Mouse (Mus musculus): ENCODE measurements around the gene Gm10718.
"Not testable (repeated sequence)": the region's sequence is repeated elsewhere in the genome, so short reads cannot be mapped to it uniquely, and the experiment has no call there.

The Gm10718 gene

GRCm38 (mm10) chr9:3023312-3023984 lies at the start of gene Gm10718:
Gm10718 (plus strand) TSS chr9:3023547.
- DNase-seq (ENCODE audit: inconsistent age in 2 of 2, low spot score in 1 of 2): peak; percentile 33 to 88

- peak; percentile 11 to 80 for DNase-seq (ENCODE audit: inconsistent age in 2 of 2, low spot score in 1 of 2)
Measured at GRCm38 (mm10) chr9:3000445-3000972, 22.8 kb upstream of the Gm10718 start, which contains the start of gene Gm10722. Gm10722 (plus strand) TSS chr9:3000922.

- DNase-seq (ENCODE audit: inconsistent age in 2 of 2, low spot score in 1 of 2): peak; percentile 19 to 75
Measured at GRCm38 (mm10) chr9:3001006-3001405, 22.3 kb upstream of the Gm10718 start.

GRCm38 (mm10) chr9:3001948-3002659 lies 21.2 kb upstream of the Gm10718 start:
- DNase-seq (ENCODE audit: inconsistent age in 2 of 2, low spot score in 1 of 2): peak; percentile 93 to 100

- peak in 1 of 2 experiments; percentile 4 for DNase-seq (ENCODE audit: inconsistent age in 2 of 2, low spot score in 1 of 2)
Measured at GRCm38 (mm10) chr9:3002794-3003396, 20.5 kb upstream of the Gm10718 start, which contains the start of gene Gm11168. Gm11168 (plus strand) TSS chr9:3003346.

GRCm38 (mm10) chr9:3006179-3006578 lies 17.2 kb upstream of the Gm10718 start:
- not testable (repeated sequence) for DNase-seq (ENCODE audit: inconsistent age in 2 of 2, low spot score in 1 of 2)

GRCm38 (mm10) chr9:3006636-3007035 lies 16.7 kb upstream of the Gm10718 start:
- peak; percentile 93 to 100 for DNase-seq (ENCODE audit: inconsistent age in 2 of 2, low spot score in 1 of 2)

GRCm38 (mm10) chr9:3007272-3007671 lies 16.1 kb upstream of the Gm10718 start:
- DNase-seq (ENCODE audit: inconsistent age in 2 of 2, low spot score in 1 of 2): not testable (repeated sequence)

- DNase-seq (ENCODE audit: inconsistent age in 2 of 2, low spot score in 1 of 2): not testable (repeated sequence)
Measured at GRCm38 (mm10) chr9:3009331-3009730, 14.0 kb upstream of the Gm10718 start.

- not testable (repeated sequence) for DNase-seq (ENCODE audit: inconsistent age in 2 of 2, low spot score in 1 of 2)
Measured at GRCm38 (mm10) chr9:3012054-3012621, 11.2 kb upstream of the Gm10718 start.

- not testable (repeated sequence) for DNase-seq (ENCODE audit: inconsistent age in 2 of 2, low spot score in 1 of 2)
Measured at GRCm38 (mm10) chr9:3012733-3013279, 10.5 kb upstream of the Gm10718 start, which contains the start of gene Gm10721. Gm10721 (plus strand) TSS chr9:3013140.

GRCm38 (mm10) chr9:3015354-3015753 lies 8.0 kb upstream of the Gm10718 start, which contains the start of gene Gm10720:
Gm10720 (plus strand) TSS chr9:3015654.
- not testable (repeated sequence) for DNase-seq (ENCODE audit: inconsistent age in 2 of 2, low spot score in 1 of 2)

GRCm38 (mm10) chr9:3015896-3016295 lies 7.5 kb upstream of the Gm10718 start:
- DNase-seq (ENCODE audit: inconsistent age in 2 of 2, low spot score in 1 of 2): peak in 1 of 2 experiments; percentile 19

GRCm38 (mm10) chr9:3017108-3017507 lies 6.2 kb upstream of the Gm10718 start, which contains the start of gene Gm10719:
Gm10719 (plus strand) TSS chr9:3017408.
- DNase-seq (ENCODE audit: inconsistent age in 2 of 2, low spot score in 1 of 2): not testable (repeated sequence)

- DNase-seq (ENCODE audit: inconsistent age in 2 of 2, low spot score in 1 of 2): peak; percentile 19 to 79
Measured at GRCm38 (mm10) chr9:3018944-3019343, 4.4 kb upstream of the Gm10718 start.

GRCm38 (mm10) chr9:3019835-3020727 lies 3.3 kb upstream of the Gm10718 start:
- DNase-seq (ENCODE audit: inconsistent age in 2 of 2, low spot score in 1 of 2): peak; percentile 58 to 80

- peak; percentile 65 to 94 for DNase-seq (ENCODE audit: inconsistent age in 2 of 2, low spot score in 1 of 2)
Measured at GRCm38 (mm10) chr9:3022316-3023008, 885 bp upstream of the Gm10718 start.

- DNase-seq (ENCODE audit: inconsistent age in 2 of 2, low spot score in 1 of 2): peak; percentile 96 to 100
Measured at GRCm38 (mm10) chr9:3023985-3024648, 770 bp downstream of the Gm10718 start.
